Mouse (Mus musculus) ES-E14 (cell line): ENCODE measurements around the gene Ccdc88a.
A peak's percentile ranks its signal among the peaks of the same experiment; 100 is the strongest.

Experiments used
- HCFC1 ChIP-seq: IDR thresholded peaks from 2 replicates; pipeline ENCODE4 v1.6.1; 2012; ENCODE audit warnings: low read length, inconsistent platforms, borderline replicate concordance; ENCODE audit not compliant: insufficient read depth
- MAFK ChIP-seq: IDR thresholded peaks from 2 replicates; pipeline ENCODE4 v1.6.1; 2014; ENCODE audit warnings: mild to moderate bottlenecking, low read depth, low read length, inconsistent platforms; ENCODE audit not compliant: insufficient read depth

DNA sequence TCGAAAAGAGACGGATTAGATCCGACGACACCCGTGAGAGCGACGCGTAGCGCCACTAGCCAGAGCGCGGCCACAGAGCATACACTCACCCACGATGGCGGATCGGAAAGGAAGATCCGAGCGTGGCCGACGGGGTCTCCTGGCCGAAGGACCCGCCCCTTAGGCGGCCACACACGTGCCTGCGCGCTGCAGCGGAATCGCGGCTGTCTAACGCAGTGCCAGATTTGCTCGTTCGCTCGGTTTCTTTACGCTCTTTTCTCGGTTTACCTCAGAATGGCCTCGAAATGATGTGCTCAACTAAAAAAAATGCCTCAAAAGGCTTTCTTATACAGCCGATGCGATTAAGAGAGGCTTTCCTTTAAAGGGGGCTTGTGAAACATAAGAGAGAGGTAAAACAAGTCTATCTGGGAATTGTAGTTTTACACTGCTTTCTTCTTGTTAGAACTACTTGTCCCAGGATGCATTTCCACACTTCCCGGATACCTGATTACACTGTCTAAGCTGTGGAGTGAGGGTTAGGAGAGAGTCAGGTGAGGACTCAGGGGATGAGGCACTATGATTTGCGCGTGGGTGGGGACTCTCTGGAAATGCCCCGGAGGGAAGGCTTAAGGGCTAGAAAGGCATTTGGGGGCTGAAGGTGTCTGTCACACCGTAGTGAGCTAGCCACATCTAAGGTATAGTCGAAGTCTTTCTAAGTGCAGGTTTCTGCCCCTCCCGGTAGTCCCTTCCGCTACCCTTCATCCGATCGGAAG lies 174.5 kb downstream of the Ccdc88a start, which contains the start of the genes Clhc1 and Rps27a:
- TF ChIP-seq HCFC1 (peak; percentile 93), MAFK (no peak)
